ENCODE assay signal across 9 mouse cellular contexts in the genomic region with DNA sequence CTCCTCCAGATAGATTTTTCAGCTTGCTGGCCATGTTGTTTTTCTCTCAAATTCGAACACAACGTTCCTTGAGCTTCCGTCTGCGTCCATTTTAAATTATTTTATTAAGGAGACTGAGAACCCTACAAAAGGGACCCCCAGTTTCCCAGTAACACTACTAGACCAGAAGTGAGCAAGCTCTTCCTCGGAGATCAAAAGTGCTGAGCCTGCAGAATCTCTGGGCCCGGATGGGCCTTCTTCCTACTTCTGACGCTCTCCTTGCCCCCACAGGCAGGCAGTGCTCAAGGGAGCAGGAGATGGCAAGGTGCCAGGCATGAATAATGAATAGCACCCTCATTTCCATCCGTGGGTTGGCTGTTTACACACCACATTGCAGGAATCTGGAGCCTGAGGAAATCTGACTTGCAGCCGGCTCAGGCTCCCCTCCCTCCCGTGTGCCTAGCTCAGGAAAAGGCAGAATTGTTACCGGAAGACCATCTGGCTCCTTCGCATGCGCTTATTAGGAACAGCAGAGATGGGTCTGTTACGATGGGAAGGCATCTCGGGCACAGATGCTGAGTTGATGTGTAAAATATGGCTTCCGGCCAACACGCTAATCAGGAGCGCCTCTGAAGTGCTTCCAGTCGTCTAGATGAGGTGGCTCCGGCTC.
DNase-seq lines count a peak whose midpoint lies in the region; ATAC-seq and TF ChIP-seq lines count a peak whose summit lies in the region.
"Had no signal": no experiment of that assay in that cellular context is flagged by ENCODE, and none has a peak within 500 bp of the region (broad histone marks: within the 10 kb centered on the region; RNA-seq: fewer than 3 reads in every experiment).

No protein-coding gene starts in this region.

- H3K36me3 ChIP-seq in forebrain, embryonic 12.5 days (replicated peaks) = no peaks in the 10 kb centered on the region
- H3K36me3 ChIP-seq in forebrain, embryonic 10.5 days (replicated peaks) = no peaks in the 10 kb centered on the region
- no peaks in the 10 kb centered on the region for H3K36me3 ChIP-seq in forebrain, postnatal 0 days (ENCODE audit: insufficient read depth)
- no peaks in the 10 kb centered on the region for H3K36me3 ChIP-seq in lung, embryonic 15.5 days
- no peaks in the 10 kb centered on the region for H3K36me3 ChIP-seq in stomach, embryonic 15.5 days
- H3K36me3 ChIP-seq: embryonic facial prominence, embryonic 12.5 days had no signal

- no peaks in the 10 kb centered on the region for H3K9me3 ChIP-seq in forebrain, embryonic 12.5 days
- no peaks in the 10 kb centered on the region for H3K9me3 ChIP-seq in forebrain, embryonic 10.5 days
- no peaks in the 10 kb centered on the region for H3K9me3 ChIP-seq in forebrain, postnatal 0 days (ENCODE audit: low read length)
- no peaks in the 10 kb centered on the region for H3K9me3 ChIP-seq in lung, embryonic 15.5 days
- H3K9me3 ChIP-seq in stomach, embryonic 15.5 days = no peaks in the 10 kb centered on the region
- H3K9me3 ChIP-seq: embryonic facial prominence, embryonic 12.5 days had no signal

- WGBS in forebrain, embryonic 12.5 days = 54% methylated on average over 20 of the region's 20 CpGs
- 89% methylated on average over 20 of the region's 20 CpGs for WGBS in forebrain, embryonic 10.5 days
- WGBS in forebrain, postnatal 0 days = 26% methylated on average over 20 of the region's 20 CpGs
- 31% methylated on average over 20 of the region's 20 CpGs for WGBS in lung, embryonic 15.5 days
- 48% methylated on average over 20 of the region's 20 CpGs for WGBS in stomach, embryonic 15.5 days

- no peak for TF ChIP-seq CTCF in forebrain, postnatal 0 days (IDR thresholded peaks at IDR 0.05; ENCODE audit: low read depth)

- H3K9ac ChIP-seq in forebrain, embryonic 12.5 days = no peak overlapping the region
- H3K9ac ChIP-seq in forebrain, postnatal 0 days = no peak overlapping the region
- H3K9ac ChIP-seq in lung, embryonic 15.5 days = no peak overlapping the region
- no peak overlapping the region for H3K9ac ChIP-seq in stomach, embryonic 15.5 days
- H3K9ac ChIP-seq: embryonic facial prominence, embryonic 12.5 days had no signal

- peaks cover 10% of the 10 kb centered on the region for H3K4me1 ChIP-seq in forebrain, embryonic 12.5 days
- H3K4me1 ChIP-seq in forebrain, embryonic 10.5 days = peaks cover 4% of the 10 kb centered on the region
- H3K4me1 ChIP-seq in forebrain, postnatal 0 days (ENCODE audit: insufficient read depth) = peaks cover 3% of the 10 kb centered on the region
- peaks cover 20% of the 10 kb centered on the region; the same call in 1 of the 2 replicates for H3K4me1 ChIP-seq in lung, embryonic 15.5 days
- H3K4me1 ChIP-seq in stomach, embryonic 15.5 days = no peaks in the 10 kb centered on the region
- H3K4me1 ChIP-seq: embryonic facial prominence, embryonic 12.5 days had no signal

- no peak overlapping the region for H3K4me2 ChIP-seq in forebrain, embryonic 12.5 days
- peak overlapping the region; percentile 34 for H3K4me2 ChIP-seq in forebrain, postnatal 0 days (ENCODE audit: low read depth)
- H3K4me2 ChIP-seq in lung, embryonic 15.5 days = peak overlapping the region; percentile 32
- peak overlapping the region; percentile 15; the same call in 1 of the 2 replicates for H3K4me2 ChIP-seq in stomach, embryonic 15.5 days
- H3K4me2 ChIP-seq: embryonic facial prominence, embryonic 12.5 days had no signal

- H3K27ac ChIP-seq in forebrain, embryonic 12.5 days = peak overlapping the region; percentile 13; the same call in 1 of the 2 replicates
- H3K27ac ChIP-seq in forebrain, embryonic 10.5 days = no peak overlapping the region
- no peak overlapping the region; the same call in 1 of the 2 replicates for H3K27ac ChIP-seq in forebrain, postnatal 0 days (ENCODE audit: low read depth, low read length)
- H3K27ac ChIP-seq in lung, embryonic 15.5 days = no peak overlapping the region
- no peak overlapping the region for H3K27ac ChIP-seq in stomach, embryonic 15.5 days
- H3K27ac ChIP-seq: embryonic facial prominence, embryonic 12.5 days had no signal

- H3K4me3 ChIP-seq in forebrain, embryonic 12.5 days (replicated peaks) = no peak overlapping the region
- no peak overlapping the region for H3K4me3 ChIP-seq in forebrain, embryonic 10.5 days
- no peak overlapping the region for H3K4me3 ChIP-seq in forebrain, postnatal 0 days (ENCODE audit: low read depth, low read length)
- H3K4me3 ChIP-seq in lung, embryonic 15.5 days = no peak overlapping the region
- H3K4me3 ChIP-seq in stomach, embryonic 15.5 days (replicated peaks) = no peak overlapping the region
- H3K4me3 ChIP-seq: embryonic facial prominence, embryonic 12.5 days had no signal

- no peak for DNase-seq in forebrain, embryonic 10.5 days (ENCODE audit: extremely low spot score, low spot score)
- DNase-seq in forebrain, postnatal 0 days = peak; percentile 88
- peak; percentile 82 to 87 for DNase-seq in layer of hippocampus, adult 18-20 months (ENCODE audit: low spot score in 2 of 2)
- DNase-seq in urinary bladder, postnatal 36 days (ENCODE audit: low spot score in 2 of 2) = no peak

- H3K27me3 ChIP-seq in forebrain, embryonic 12.5 days = peaks cover 14% of the 10 kb centered on the region; the same call in 1 of the 2 replicates
- H3K27me3 ChIP-seq in forebrain, embryonic 10.5 days (ENCODE audit: poor library complexity, severe bottlenecking) = peaks cover 19% of the 10 kb centered on the region; the same call in 1 of the 2 replicates
- no peaks in the 10 kb centered on the region for H3K27me3 ChIP-seq in forebrain, postnatal 0 days (ENCODE audit: insufficient read depth, low read length)
- peaks cover 16% of the 10 kb centered on the region; the same call in 1 of the 2 replicates for H3K27me3 ChIP-seq in lung, embryonic 15.5 days
- no peaks in the 10 kb centered on the region for H3K27me3 ChIP-seq in stomach, embryonic 15.5 days (replicated peaks)
- H3K27me3 ChIP-seq: embryonic facial prominence, embryonic 12.5 days had no signal

- peak; percentile 75 for ATAC-seq in forebrain, embryonic 12.5 days (ENCODE audit: low FRiP score)
- peak; percentile 85 for ATAC-seq in forebrain, postnatal 0 days
- ATAC-seq in lung, embryonic 15.5 days (ENCODE audit: borderline replicate concordance, extremely low read depth, low FRiP score, low TSS enrichment) = peak; percentile 76
- ATAC-seq in stomach, embryonic 15.5 days (ENCODE audit: insufficient read depth, low FRiP score, low read depth) = peak; percentile 56; the same call in 1 of the 2 replicates
- no peak for ATAC-seq in megakaryocyte progenitor cell, adult 5-6 weeks (replicated peaks; ENCODE audit: poor library complexity)

Comparison
In these comparisons a context has a peak if more than half of its experiments do, and no peak if none do; other contexts are left out.
1. DNase-seq: peak in forebrain, postnatal 0 days (single experiment) and layer of hippocampus, adult 18-20 months (2 of 2); none in forebrain, embryonic 10.5 days (single experiment) and urinary bladder, postnatal 36 days (0 of 2).